Mouse (Mus musculus) heart, postnatal 0 days (tissue): ENCODE measurements around the gene Cmc2.

Experiments
- CTCF ChIP-seq: IDR thresholded peaks from 2 replicates; pipeline ENCODE4 v1.5.1; 2016; ENCODE audit warnings: antibody characterized with exemption, control low read depth, low read depth
- EP300 ChIP-seq: IDR thresholded peaks from 2 replicates; pipeline ENCODE4 v1.6.1; 2016; ENCODE audit warnings: antibody characterized with exemption, low read depth

GRCm38 (mm10) chr8:116893938-116894337 lies 27.3 kb downstream of the Cmc2 start:
- TF ChIP-seq CTCF (no peak), EP300 (no peak)
